Mouse (Mus musculus) MEL (cell line): ENCODE data around the gene Hltf. TPM values are rescaled to one million over a fixed set of nuclear protein-coding genes. Genes with fewer than 3 reads are reported as not detected.

Source experiments
- DNase-seq: peaks from one replicate; pipeline ENCODE4 v3.0.0; 2011; ENCODE audit warnings: low read depth, low spot score
- H3K27ac ChIP-seq: 2 replicates; pipeline ENCODE4 v1.5.1; 2012; ENCODE audit warnings: low read depth, mild to moderate bottlenecking, control low read depth, low read length, moderate library complexity; ENCODE audit not compliant: control insufficient read depth
- H3K27me3 ChIP-seq, 2 experiments: fragments of 150-350 bp in 1 of 2; sonication (generic) in 1 of 2; 2 replicates each; pipeline ENCODE4 v1.6.1; 2012; ENCODE audit warnings: low read length in 2 of 2, mild to moderate bottlenecking in 2 of 2, improper control_type of control experiment in 1 of 2, moderate library complexity in 1 of 2; ENCODE audit not compliant: insufficient read depth in 2 of 2, control insufficient read depth in 1 of 2
- H3K36me3 ChIP-seq, 2 experiments: 2 replicates each; pipeline ENCODE4 v1.6.1; 2012 to 2014; ENCODE audit warnings: low read length in 2 of 2, improper control_type of control experiment in 1 of 2, inconsistent platforms in 1 of 2, mild to moderate bottlenecking in 1 of 2; ENCODE audit not compliant: insufficient read depth in 2 of 2, control insufficient read depth in 1 of 2
- H3K4me1 ChIP-seq, 2 experiments: fragments of 150-350 bp in 1 of 2; sonication (generic) in 1 of 2; 2 replicates each; pipeline ENCODE4 v1.6.1; 2012; ENCODE audit warnings: low read length in 2 of 2, improper control_type of control experiment in 1 of 2, mild to moderate bottlenecking in 1 of 2; ENCODE audit not compliant: insufficient read depth in 2 of 2, control insufficient read depth in 1 of 2
- H3K4me3 ChIP-seq, 2 experiments: fragments of 150-350 bp in 1 of 2; sonication (generic) in 1 of 2; 2 replicates each; pipeline ENCODE4 v1.5.1; 2012; ENCODE audit warnings: low read depth in 2 of 2, low read length in 2 of 2, mild to moderate bottlenecking in 2 of 2, moderate library complexity in 2 of 2, control low read depth in 1 of 2, improper control_type of control experiment in 1 of 2; ENCODE audit not compliant: control insufficient read depth in 1 of 2, insufficient read depth in 1 of 2
- H3K79me2 ChIP-seq: 2 replicates; pipeline ENCODE4 v1.6.1; 2012; ENCODE audit warnings: mild to moderate bottlenecking, low read length, moderate library complexity; ENCODE audit not compliant: control insufficient read depth, poor library complexity, insufficient read depth
- H3K9ac ChIP-seq: 2 replicates; pipeline ENCODE4 v1.6.1; 2012; ENCODE audit warnings: low read depth, mild to moderate bottlenecking, control low read depth, low read length, moderate library complexity; ENCODE audit not compliant: control insufficient read depth, poor library complexity, severe bottlenecking
- H3K9me3 ChIP-seq: fragments of 150-350 bp; sonication (generic); replicated peaks from 2 replicates; pipeline ENCODE4 v1.6.1; 2012; ENCODE audit warnings: mild to moderate bottlenecking, low read length, improper control_type of control experiment, moderate library complexity; ENCODE audit not compliant: insufficient read depth
- BHLHE40 ChIP-seq: IDR thresholded peaks from 2 replicates; pipeline ENCODE4 v1.6.1; 2012; ENCODE audit warnings: low read depth, mild to moderate bottlenecking, inconsistent platforms, low read length, improper control_type of control experiment, borderline replicate concordance
- ELF1 ChIP-seq: IDR thresholded peaks from 2 replicates; pipeline ENCODE4 v1.6.1; 2014; ENCODE audit warnings: low read depth, mild to moderate bottlenecking, inconsistent platforms, low read length, improper control_type of control experiment, moderate library complexity
- EP300 ChIP-seq, 2 experiments: IDR thresholded peaks; 2 replicates each; pipeline ENCODE4 v1.6.1; 2011; ENCODE audit warnings: improper control_type of control experiment in 2 of 2, low read length in 2 of 2, low read depth in 1 of 2, mild to moderate bottlenecking in 1 of 2
- GATA1 ChIP-seq: IDR thresholded peaks from 2 replicates; pipeline ENCODE4 v1.6.1; 2011; ENCODE audit warnings: low read depth, low read length, improper control_type of control experiment
- HCFC1 ChIP-seq: IDR thresholded peaks from 2 replicates; pipeline ENCODE4 v1.6.1; 2012; ENCODE audit warnings: low read depth, mild to moderate bottlenecking, inconsistent platforms, low read length, improper control_type of control experiment, moderate library complexity
- JUND ChIP-seq: IDR thresholded peaks from 2 replicates; pipeline ENCODE4 v1.6.1; 2011; ENCODE audit warnings: low read depth, mild to moderate bottlenecking, improper control_type of control experiment, low read length
- KAT2A ChIP-seq: conservative IDR thresholded peaks from 2 replicates; pipeline ENCODE4 v1.6.1; 2012; ENCODE audit warnings: low read depth, low read length, improper control_type of control experiment, inconsistent platforms
- MAFK ChIP-seq: IDR thresholded peaks from 2 replicates; pipeline ENCODE4 v1.6.1; 2011; ENCODE audit warnings: low read depth, mild to moderate bottlenecking, low read length, improper control_type of control experiment, borderline replicate concordance
- MAZ ChIP-seq: IDR thresholded peaks from 2 replicates; pipeline ENCODE4 v1.6.1; 2012; ENCODE audit warnings: low read depth, mild to moderate bottlenecking, inconsistent platforms, low read length, improper control_type of control experiment
- MEF2A ChIP-seq: IDR thresholded peaks from 2 replicates; pipeline ENCODE4 v1.6.1; 2014; ENCODE audit warnings: low read depth, mild to moderate bottlenecking, inconsistent platforms, low read length, improper control_type of control experiment; ENCODE audit not compliant: poor library complexity, insufficient replicate concordance, severe bottlenecking; ENCODE audit errors: extremely low read depth
- MXI1 ChIP-seq: IDR thresholded peaks from 2 replicates; pipeline ENCODE4 v1.6.1; 2011; ENCODE audit warnings: mild to moderate bottlenecking, low read depth, low read length, improper control_type of control experiment
- MYB ChIP-seq: IDR thresholded peaks from 2 replicates; pipeline ENCODE4 v1.6.1; 2011; ENCODE audit warnings: mild to moderate bottlenecking, low read depth, low read length, improper control_type of control experiment
- NELFE ChIP-seq: IDR thresholded peaks from 2 replicates; pipeline ENCODE4 v1.6.1; 2011; ENCODE audit warnings: low read depth, low read length, improper control_type of control experiment
- NRF1 ChIP-seq: IDR thresholded peaks from 2 replicates; pipeline ENCODE4 v1.6.1; 2014; ENCODE audit warnings: low read depth, mild to moderate bottlenecking, inconsistent platforms, low read length, improper control_type of control experiment, moderate library complexity; ENCODE audit not compliant: poor library complexity, insufficient read depth, severe bottlenecking
- POLR2AphosphoS2 ChIP-seq: IDR thresholded peaks from 2 replicates; pipeline ENCODE4 v1.6.1; 2011; ENCODE audit warnings: low read length, improper control_type of control experiment
- POLR2AphosphoS5 ChIP-seq: IDR thresholded peaks from 2 replicates; pipeline ENCODE4 v1.6.1; 2012; ENCODE audit warnings: low read depth, borderline replicate concordance, mild to moderate bottlenecking, inconsistent platforms, low read length, moderate library complexity, mixed read lengths
- RAD21 ChIP-seq: IDR thresholded peaks from 2 replicates; pipeline ENCODE4 v1.6.1; 2011; ENCODE audit warnings: mild to moderate bottlenecking, low read depth, low read length, improper control_type of control experiment
- SMC3 ChIP-seq: IDR thresholded peaks from 2 replicates; pipeline ENCODE4 v1.6.1; 2011; ENCODE audit warnings: low read depth, low read length, improper control_type of control experiment
- TAL1 ChIP-seq: IDR thresholded peaks from 2 replicates; pipeline ENCODE4 v1.6.1; 2012; ENCODE audit warnings: mild to moderate bottlenecking, inconsistent platforms, low read length, moderate library complexity, mixed read lengths
- UBTF ChIP-seq: IDR thresholded peaks from 2 replicates; pipeline ENCODE4 v1.6.1; 2012; ENCODE audit warnings: low read depth, mild to moderate bottlenecking, inconsistent platforms, low read length, improper control_type of control experiment, moderate library complexity, borderline replicate concordance; ENCODE audit not compliant: insufficient read depth
- ZKSCAN1 ChIP-seq: IDR thresholded peaks from 2 replicates; pipeline ENCODE4 v1.6.1; 2012; ENCODE audit warnings: low read depth, mild to moderate bottlenecking, inconsistent platforms, low read length, improper control_type of control experiment, moderate library complexity
- ZMIZ1 ChIP-seq: IDR thresholded peaks from 2 replicates; pipeline ENCODE4 v1.6.1; 2012; ENCODE audit warnings: low read depth, mild to moderate bottlenecking, inconsistent platforms, low read length, improper control_type of control experiment, moderate library complexity
- ZNF384 ChIP-seq: IDR thresholded peaks from 2 replicates; pipeline ENCODE4 v1.6.1; 2012; ENCODE audit warnings: low read depth, mild to moderate bottlenecking, inconsistent platforms, low read length, improper control_type of control experiment
- polyA plus RNA-seq, 2 experiments: library from polyadenylated mRNA; stranded (reverse) in 1 of 2; unstranded in 1 of 2; fragments of >175 nt in 1 of 2; fragments of >200 nt in 1 of 2; gene quantifications; 2 replicates each; pipeline versions ENCODE4 v1.2.1 to v1.2.4; 2012; ENCODE audit warnings: low replicate concordance in 2 of 2, low read depth in 1 of 2; ENCODE audit not compliant: insufficient read length in 2 of 2, insufficient read depth in 1 of 2, missing spikeins in 1 of 2
- total RNA-seq: library from RNA; depleted of rRNA; stranded (reverse); fragments of 300-350 nt; gene quantifications from 2 replicates; pipeline ENCODE4 v1.2.3, GENCODE M21; 2012

The Hltf gene
- total and polyA plus RNA-seq, 3 experiments: 9.8 to 10.0 TPM; not detected in 1

- H3K4me1 ChIP-seq: no peaks in the 10 kb centered on the region
- no peak overlapping the region for H3K4me3 ChIP-seq
- H3K9me3 ChIP-seq: no peaks in the 10 kb centered on the region
- DNase-seq: peak; percentile 17
- H3K9ac ChIP-seq: no peak overlapping the region
- H3K27ac ChIP-seq: no peak overlapping the region
- H3K36me3 ChIP-seq: peaks cover 0 to 6% of the 10 kb centered on the region in 2 experiments; a peak in 2 of 4 replicates
- no peaks in the 10 kb centered on the region for H3K27me3 ChIP-seq
- no peaks in the 10 kb centered on the region for H3K79me2 ChIP-seq
- no peak for TF ChIP-seq KAT2A
- no peak for TF ChIP-seq JUND
- TF ChIP-seq HCFC1: no peak
- no peak for TF ChIP-seq MEF2A
- no peak for TF ChIP-seq NRF1
- TF ChIP-seq ZKSCAN1: no peak
- no peak for TF ChIP-seq TAL1
- no peak for TF ChIP-seq MXI1
- TF ChIP-seq POLR2AphosphoS2: no peak
- no peak for TF ChIP-seq ZMIZ1
- TF ChIP-seq UBTF: no peak
- TF ChIP-seq, all 39 proteins: peak for 0
Measured at GRCm38 (mm10) chr3:20111913-20112312, 54.3 kb downstream of the Hltf start.

- Histone ChIP-seq H3K36me3 (peaks cover 0 to 11% of the 10 kb centered on the region in 2 experiments; a peak in 2 of 4 replicates), H3K4me1 (no peaks in the 10 kb centered on the region), H3K27ac (no peak overlapping the region), H3K79me2 (no peaks in the 10 kb centered on the region), H3K4me3 (no peak overlapping the region), H3K27me3 (no peaks in the 10 kb centered on the region), H3K9me3 (no peaks in the 10 kb centered on the region), H3K9ac (no peak overlapping the region)
- TF ChIP-seq EP300 (IDR thresholded peaks at IDR 0.05; ENCODE audit: low read depth in 1 of 2, low read length in 2 of 2) (no peak), TAL1 (no peak), ZMIZ1 (no peak), POLR2AphosphoS2 (no peak), BHLHE40 (no peak)
- DNase-seq: no peak
Measured at GRCm38 (mm10) chr3:20119044-20119591, 61.5 kb downstream of the Hltf start.

- no peaks in the 10 kb centered on the region for H3K9me3 ChIP-seq
- H3K27me3 ChIP-seq: no peaks in the 10 kb centered on the region
- no peak overlapping the region for H3K27ac ChIP-seq
- no peaks in the 10 kb centered on the region for H3K4me1 ChIP-seq
- H3K4me3 ChIP-seq: no peak overlapping the region
- no peak for DNase-seq
- peaks cover 0 to 11% of the 10 kb centered on the region in 2 experiments; a peak in 2 of 4 replicates for H3K36me3 ChIP-seq
- TF ChIP-seq EP300 (IDR thresholded peaks at IDR 0.05; ENCODE audit: low read depth in 1 of 2, low read length in 2 of 2): no peak
- no peak for TF ChIP-seq MEF2A
- no peak for TF ChIP-seq POLR2AphosphoS5
- TF ChIP-seq RAD21: no peak
- no peak for TF ChIP-seq ZKSCAN1
- TF ChIP-seq BHLHE40: no peak
- no peak for TF ChIP-seq ELF1
- TF ChIP-seq MYB: no peak
- TF ChIP-seq SMC3: no peak
- no peak for TF ChIP-seq GATA1
- TF ChIP-seq HCFC1: no peak
- no peak for TF ChIP-seq MAZ
- TF ChIP-seq ZNF384: no peak
- TF ChIP-seq NELFE: no peak
- no peak for TF ChIP-seq MAFK
- no peak for TF ChIP-seq MXI1
- TF ChIP-seq POLR2AphosphoS2: no peak
- H3K79me2 ChIP-seq: no peaks in the 10 kb centered on the region
- no peak overlapping the region for H3K9ac ChIP-seq
Measured at GRCm38 (mm10) chr3:20119686-20120244, 62.2 kb downstream of the Hltf start.
